Mouse (Mus musculus) midbrain, embryonic 10.5 days (tissue): ENCODE results near the gene Cnp. TPM values are rescaled to one million over a fixed set of nuclear protein-coding genes. Genes with fewer than 3 reads are reported as not detected.
"Not testable (repeated sequence)": the region's sequence is repeated elsewhere in the genome, so short reads cannot be mapped to it uniquely, and the experiment has no call there.

Experiments
- DNase-seq: peaks from one replicate; pipeline ENCODE4 v3.0.0-alpha.2; 2017; ENCODE audit warnings: low spot score
- H3K27ac ChIP-seq: fragments of 300-500 bp; sonication (generic); replicated peaks from 2 replicates; pipeline ENCODE4 v1.5.1; 2016; ENCODE audit warnings: mild to moderate bottlenecking
- H3K27me3 ChIP-seq: fragments of 300-500 bp; sonication (generic); 2 replicates; pipeline ENCODE4 v1.6.1; 2016; ENCODE audit warnings: low read depth, mild to moderate bottlenecking; ENCODE audit not compliant: poor library complexity, severe bottlenecking
- H3K36me3 ChIP-seq: fragments of 300-500 bp; sonication (generic); 2 replicates; pipeline ENCODE4 v1.6.1; 2016; ENCODE audit warnings: mild to moderate bottlenecking, moderate library complexity
- H3K4me1 ChIP-seq: fragments of 300-500 bp; sonication (generic); 2 replicates; pipeline ENCODE4 v1.6.1; 2016
- H3K4me3 ChIP-seq: fragments of 300-500 bp; sonication (generic); 2 replicates; pipeline ENCODE4 v1.5.1; 2016; ENCODE audit warnings: mild to moderate bottlenecking, moderate library complexity
- H3K9me3 ChIP-seq: fragments of 300-500 bp; sonication (generic); replicated peaks from 2 replicates; pipeline ENCODE4 v1.6.1; 2016; ENCODE audit warnings: mild to moderate bottlenecking
- WGBS: fragments of 180-500 bp; shearing (Covaris S2); methylation state at CpG from one replicate; pipeline ENCODE4 v1.1.7; 2016; 5-methylcytosine and 5-hydroxymethylcytosine counted together
- polyA plus RNA-seq: library from polyadenylated mRNA; unstranded; fragments of >200 nt; fragmentation: Nextera tagmentation; extraction: Ambion mirVana; gene quantifications from 2 replicates; pipeline ENCODE4 v1.2.1, GENCODE M21; 2016

The Cnp gene
- polyA plus RNA-seq, 1 experiment from 2014 or later, result 17.7 TPM

DNA sequence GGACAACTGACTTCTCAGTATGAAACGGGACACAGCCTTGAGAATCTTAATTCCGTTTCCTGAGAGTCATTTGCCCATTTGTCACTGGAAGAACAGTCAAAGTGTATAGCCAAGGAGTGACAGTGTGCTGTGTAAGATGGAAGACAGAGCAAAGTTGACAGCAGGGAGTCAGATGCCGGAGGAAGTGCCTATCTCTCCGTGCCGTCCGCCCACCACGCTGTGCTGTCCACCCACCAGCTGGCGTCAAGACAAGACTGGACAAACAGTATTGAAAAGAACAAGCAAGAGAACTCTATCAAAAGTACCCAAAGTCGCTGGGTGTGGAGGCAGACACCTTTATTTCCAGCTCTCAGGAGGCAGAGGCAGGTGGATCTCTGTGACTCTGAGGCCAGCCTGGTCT lies 28.5 kb downstream of the Cnp start:
- Histone ChIP-seq H3K27ac (no peak overlapping the region), H3K36me3 (peaks cover 83% of the 10 kb centered on the region), H3K27me3 (no peaks in the 10 kb centered on the region), H3K4me3 (no peak overlapping the region), H3K4me1 (no peaks in the 10 kb centered on the region), H3K9me3 (no peaks in the 10 kb centered on the region)
- WGBS, result 92% methylated on average over 9 of the region's 9 CpGs
- no peak for DNase-seq

DNA sequence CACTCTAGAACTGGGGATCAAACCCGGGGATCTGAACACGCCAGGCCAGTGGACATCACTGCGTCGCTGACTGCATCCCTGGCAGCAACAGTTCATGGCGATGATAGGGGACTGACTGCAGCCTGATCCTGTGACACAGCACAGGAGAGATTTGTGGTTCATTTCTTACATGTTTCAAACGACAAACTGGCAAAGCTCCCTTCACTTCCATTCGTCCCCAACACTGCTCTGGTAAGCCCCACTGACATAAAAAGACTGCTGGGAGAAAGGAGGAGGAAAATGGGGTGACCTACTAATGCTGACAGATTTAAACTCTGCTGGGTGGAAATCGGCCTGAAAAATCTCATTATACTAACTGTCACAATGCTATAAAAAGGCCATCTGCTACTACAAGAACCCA lies 29.1 kb downstream of the Cnp start:
- no peaks in the 10 kb centered on the region for H3K4me1 ChIP-seq
- no peaks in the 10 kb centered on the region for H3K27me3 ChIP-seq
- no peak overlapping the region for H3K4me3 ChIP-seq
- no peaks in the 10 kb centered on the region for H3K9me3 ChIP-seq
- no peak overlapping the region for H3K27ac ChIP-seq
- 93% methylated on average over 8 of the region's 8 CpGs for WGBS
- H3K36me3 ChIP-seq, result peaks cover 83% of the 10 kb centered on the region
- no peak for DNase-seq

DNA sequence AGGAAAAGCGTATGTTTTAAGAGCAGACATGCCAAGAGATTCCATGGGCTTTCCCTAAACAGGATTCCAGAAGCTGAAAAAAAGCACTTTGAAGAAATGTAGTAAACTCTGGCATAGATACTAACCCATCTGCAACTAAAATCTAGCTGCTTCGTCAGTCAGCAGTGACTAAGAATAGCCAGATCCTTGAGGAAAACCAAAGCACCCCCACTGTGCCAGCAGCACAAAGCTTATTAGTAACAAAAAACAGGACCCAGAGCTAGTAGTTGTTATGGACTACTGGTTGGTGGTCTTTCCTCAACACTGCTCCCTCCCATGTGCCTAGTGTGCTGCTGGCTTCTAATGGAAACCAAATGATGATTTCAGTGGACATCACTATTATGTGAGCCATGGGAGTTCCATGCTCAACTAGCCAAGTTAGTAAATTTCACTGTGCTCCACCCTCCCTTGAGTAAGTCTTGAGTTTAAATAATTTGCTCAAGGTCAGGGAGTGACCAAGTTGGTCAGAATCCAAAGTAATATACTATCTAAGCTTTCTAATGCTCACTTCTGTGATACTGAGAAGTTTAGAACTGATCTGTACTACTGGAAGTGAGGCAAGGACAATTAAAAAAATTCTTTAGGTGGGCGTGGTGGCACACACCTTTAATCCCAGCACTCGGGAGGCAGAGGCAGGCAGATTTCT lies 29.8 kb downstream of the Cnp start:
- H3K9me3 ChIP-seq, result no peaks in the 10 kb centered on the region
- no peak overlapping the region for H3K27ac ChIP-seq
- 84% methylated on average over 4 of the region's 4 CpGs for WGBS
- H3K27me3 ChIP-seq, result no peaks in the 10 kb centered on the region
- no peak for DNase-seq
- H3K4me3 ChIP-seq, result no peak overlapping the region
- H3K36me3 ChIP-seq, result peaks cover 77% of the 10 kb centered on the region
- no peaks in the 10 kb centered on the region for H3K4me1 ChIP-seq

DNA sequence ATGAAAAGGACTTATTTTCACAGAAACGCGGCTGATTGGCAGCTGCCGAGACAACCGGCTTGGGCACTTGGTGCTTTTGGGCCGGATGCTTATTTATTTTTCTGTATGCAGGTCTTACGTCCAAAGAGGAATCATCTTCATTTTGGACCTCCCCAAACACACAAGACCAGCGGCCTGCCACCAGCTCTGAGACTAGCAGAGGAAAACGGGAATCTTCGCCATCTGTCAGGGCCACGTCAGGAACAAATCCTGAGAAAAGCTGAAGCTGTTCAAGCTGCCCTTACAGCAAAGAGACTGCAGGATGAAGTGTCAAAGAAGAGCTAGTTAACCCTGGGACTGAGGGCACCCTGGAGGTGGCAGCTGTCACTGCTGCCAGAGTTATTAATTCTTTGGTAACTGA lies 30.7 kb downstream of the Cnp start:
- peaks cover 70% of the 10 kb centered on the region for H3K36me3 ChIP-seq
- no peak overlapping the region for H3K27ac ChIP-seq
- DNase-seq, result no peak
- H3K4me3 ChIP-seq, result no peak overlapping the region
- 92% methylated on average over 10 of the region's 10 CpGs for whole genome bisulfite sequencing
- H3K4me1 ChIP-seq, result no peaks in the 10 kb centered on the region
- no peaks in the 10 kb centered on the region for H3K27me3 ChIP-seq
- H3K9me3 ChIP-seq, result no peaks in the 10 kb centered on the region

GRCm38 (mm10) chr11:100607121-100607520 lies 32.4 kb downstream of the Cnp start:
- Histone ChIP-seq H3K27me3 (no peaks in the 10 kb centered on the region), H3K4me3 (no peak overlapping the region), H3K4me1 (no peaks in the 10 kb centered on the region), H3K9me3 (no peaks in the 10 kb centered on the region), H3K27ac (no peak overlapping the region), H3K36me3 (peaks cover 62% of the 10 kb centered on the region)
- 93% methylated on average over 6 of the region's 6 CpGs for WGBS
- no peak for DNase-seq

GRCm38 (mm10) chr11:100608796-100609195 lies 34.1 kb downstream of the Cnp start:
- H3K36me3 ChIP-seq, result peaks cover 60% of the 10 kb centered on the region
- no peak overlapping the region for H3K27ac ChIP-seq
- no peak overlapping the region for H3K4me3 ChIP-seq
- H3K4me1 ChIP-seq, result no peaks in the 10 kb centered on the region
- 83% methylated on average over 4 of the region's 4 CpGs for WGBS
- DNase-seq, result no peak
- no peaks in the 10 kb centered on the region for H3K27me3 ChIP-seq
- H3K9me3 ChIP-seq, result no peaks in the 10 kb centered on the region

- H3K9me3 ChIP-seq, result no peaks in the 10 kb centered on the region
- H3K36me3 ChIP-seq, result peaks cover 55% of the 10 kb centered on the region
- WGBS, result 94% methylated on average over 5 of the region's 5 CpGs
- no peaks in the 10 kb centered on the region for H3K4me1 ChIP-seq
- DNase-seq, result no peak
- no peaks in the 10 kb centered on the region for H3K27me3 ChIP-seq
- no peak overlapping the region for H3K4me3 ChIP-seq
- no peak overlapping the region for H3K27ac ChIP-seq
Observed at GRCm38 (mm10) chr11:100609355-100609996, 34.8 kb downstream of the Cnp start.

GRCm38 (mm10) chr11:100609997-100610680 lies 35.4 kb downstream of the Cnp start:
- no peak for DNase-seq
- WGBS, result 91% methylated on average over 9 of the region's 9 CpGs
- peaks cover 58% of the 10 kb centered on the region for H3K36me3 ChIP-seq

GRCm38 (mm10) chr11:100611627-100612026 lies 36.9 kb downstream of the Cnp start:
- no peak for DNase-seq
- Histone ChIP-seq H3K9me3 (no peaks in the 10 kb centered on the region), H3K27me3 (no peaks in the 10 kb centered on the region), H3K4me1 (no peaks in the 10 kb centered on the region), H3K4me3 (no peak overlapping the region), H3K36me3 (peaks cover 60% of the 10 kb centered on the region), H3K27ac (no peak overlapping the region)
- WGBS, result 88% methylated on average over 6 of the region's 6 CpGs

More at GRCm38 (mm10) chr11:100609997-100610680, 35.4 kb downstream of the Cnp start:
- Histone ChIP-seq H3K27ac (no peak overlapping the region), H3K4me1 (no peaks in the 10 kb centered on the region), H3K4me3 (no peak overlapping the region), H3K9me3 (no peaks in the 10 kb centered on the region), H3K27me3 (no peaks in the 10 kb centered on the region)

- H3K4me1 ChIP-seq, result peaks cover 9% of the 10 kb centered on the region
- H3K4me3 ChIP-seq, result no peak overlapping the region
- no peak overlapping the region for H3K27ac ChIP-seq
- no peaks in the 10 kb centered on the region for H3K9me3 ChIP-seq
- peaks cover 49% of the 10 kb centered on the region for H3K36me3 ChIP-seq
- WGBS, result 90% methylated on average over 3 of the region's 3 CpGs
- DNase-seq, result no peak
- no peaks in the 10 kb centered on the region for H3K27me3 ChIP-seq
Observed at GRCm38 (mm10) chr11:100613241-100613640, 38.5 kb downstream of the Cnp start.

DNA sequence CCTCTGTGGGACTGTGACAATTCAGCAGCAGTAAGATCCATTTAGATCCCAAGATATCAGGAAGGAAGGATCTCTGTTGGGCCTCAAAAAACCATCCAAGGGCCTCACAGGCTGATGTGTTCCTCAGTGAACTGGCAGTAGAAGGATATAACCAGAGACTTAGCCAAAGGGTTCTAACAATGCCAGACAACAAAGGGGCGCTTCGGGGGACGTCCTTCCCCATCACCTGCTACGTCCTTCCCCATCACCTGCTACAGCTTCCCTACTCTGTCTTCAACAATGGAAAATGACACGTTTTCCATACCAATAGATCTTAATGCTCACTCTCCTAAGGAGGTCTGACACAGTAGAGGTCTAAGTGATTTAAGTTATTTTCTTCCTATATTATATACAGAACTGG lies 41.6 kb downstream of the Cnp start:
- H3K4me3 ChIP-seq, result no peak overlapping the region
- DNase-seq, result no peak
- no peaks in the 10 kb centered on the region for H3K9me3 ChIP-seq
- H3K36me3 ChIP-seq, result peaks cover 38% of the 10 kb centered on the region
- H3K27me3 ChIP-seq, result no peaks in the 10 kb centered on the region
- WGBS, result 89% methylated on average over 5 of the region's 5 CpGs
- H3K4me1 ChIP-seq, result peaks cover 22% of the 10 kb centered on the region
- H3K27ac ChIP-seq, result no peak overlapping the region

GRCm38 (mm10) chr11:100616836-100617235 lies 42.1 kb downstream of the Cnp start:
- WGBS, result 99% methylated on average over 7 of the region's 7 CpGs
- not testable (repeated sequence) for H3K4me3 ChIP-seq, H3K27me3 ChIP-seq, H3K27ac ChIP-seq, DNase-seq, H3K9me3 ChIP-seq
- Histone ChIP-seq H3K36me3 (peaks cover 35% of the 10 kb centered on the region), H3K4me1 (peaks cover 22% of the 10 kb centered on the region)

- Histone ChIP-seq H3K27me3 (no peaks in the 10 kb centered on the region), H3K27ac (no peak overlapping the region), H3K9me3 (no peaks in the 10 kb centered on the region), H3K4me1 (peaks cover 24% of the 10 kb centered on the region), H3K4me3 (peak overlapping the region; percentile 98; the same call in 1 of the 2 replicates), H3K36me3 (peaks cover 28% of the 10 kb centered on the region)
- 97% methylated on average over 4 of the region's 4 CpGs for WGBS
- no peak for DNase-seq
Observed at GRCm38 (mm10) chr11:100617480-100617879, 42.8 kb downstream of the Cnp start.
